Mouse (Mus musculus): ENCODE results near the gene Erc1. TPM values are rescaled to one million over a fixed set of nuclear protein-coding genes. Genes with fewer than 3 reads are reported as not detected.

The Erc1 gene
- polyA plus RNA-seq, 1 experiment from 2014 or later: 23.7 TPM

GRCm38 (mm10) chr6:119630622-119631021, 217.3 kb downstream of the Erc1 start:
- H3K27me3 ChIP-seq (ENCODE audit: control insufficient read depth, insufficient read depth, low read length): no peaks in the 10 kb centered on the region
- H3K4me3 ChIP-seq (ENCODE audit: low read depth, low read length): no peak overlapping the region
- no peak overlapping the region for H3K9ac ChIP-seq (ENCODE audit: low read length)
- DNase-seq (ENCODE audit: low spot score, missing footprints): peak; percentile 62
- H3K4me2 ChIP-seq: no peak overlapping the region
- H3K9me3 ChIP-seq (ENCODE audit: control insufficient read depth, low read length): no peaks in the 10 kb centered on the region
- WGBS: 81% methylated on average over 3 of the region's 3 CpGs
- no peak for ATAC-seq (ENCODE audit: low FRiP score)
- no peaks in the 10 kb centered on the region for H3K4me1 ChIP-seq (ENCODE audit: control insufficient read depth, insufficient read depth, low read length)
- no peak overlapping the region for H3K27ac ChIP-seq (ENCODE audit: low read depth, low read length)
- no peaks in the 10 kb centered on the region for H3K36me3 ChIP-seq (ENCODE audit: control insufficient read depth, insufficient read depth, low read length)

GRCm38 (mm10) chr6:119601379-119601778, 246.6 kb downstream of the Erc1 start:
- Histone ChIP-seq H3K36me3 (ENCODE audit: control insufficient read depth, insufficient read depth, low read length) (no peaks in the 10 kb centered on the region), H3K27me3 (ENCODE audit: control insufficient read depth, insufficient read depth, low read length) (no peaks in the 10 kb centered on the region), H3K27ac (ENCODE audit: low read depth, low read length) (no peak overlapping the region), H3K9ac (ENCODE audit: low read length) (no peak overlapping the region), H3K9me3 (ENCODE audit: control insufficient read depth, low read length) (no peaks in the 10 kb centered on the region), H3K4me3 (ENCODE audit: low read depth, low read length) (no peak overlapping the region), H3K4me2 (no peak overlapping the region), H3K4me1 (ENCODE audit: control insufficient read depth, insufficient read depth, low read length) (peaks cover 2% of the 10 kb centered on the region; the same call in 1 of the 2 replicates)
- no peak for DNase-seq (ENCODE audit: low spot score, missing footprints)
- 90% methylated on average over 2 of the region's 2 CpGs for WGBS
- ATAC-seq (ENCODE audit: low FRiP score): no peak

GRCm38 (mm10) chr6:119595440-119595839, 252.5 kb downstream of the Erc1 start:
- 95% methylated on average over 4 of the region's 4 CpGs for WGBS
- no peaks in the 10 kb centered on the region for H3K27me3 ChIP-seq (ENCODE audit: control insufficient read depth, insufficient read depth, low read length)
- no peak overlapping the region for H3K27ac ChIP-seq (ENCODE audit: low read depth, low read length)
- no peak overlapping the region for H3K4me3 ChIP-seq (ENCODE audit: low read depth, low read length)
- ATAC-seq (ENCODE audit: low FRiP score) (no peak), DNase-seq (ENCODE audit: low spot score, missing footprints) (no peak)
- H3K9me3 ChIP-seq (ENCODE audit: control insufficient read depth, low read length): no peaks in the 10 kb centered on the region
- H3K9ac ChIP-seq (ENCODE audit: low read length): no peak overlapping the region
- H3K36me3 ChIP-seq (ENCODE audit: control insufficient read depth, insufficient read depth, low read length): no peaks in the 10 kb centered on the region
- no peak overlapping the region for H3K4me2 ChIP-seq
- H3K4me1 ChIP-seq (ENCODE audit: control insufficient read depth, insufficient read depth, low read length): peaks cover 2% of the 10 kb centered on the region; the same call in 1 of the 2 replicates

GRCm38 (mm10) chr6:119590872-119591271, 257.1 kb downstream of the Erc1 start:
- Histone ChIP-seq H3K4me2 (no peak overlapping the region), H3K27me3 (ENCODE audit: control insufficient read depth, insufficient read depth, low read length) (no peaks in the 10 kb centered on the region), H3K27ac (ENCODE audit: low read depth, low read length) (no peak overlapping the region), H3K36me3 (ENCODE audit: control insufficient read depth, insufficient read depth, low read length) (no peaks in the 10 kb centered on the region), H3K9me3 (ENCODE audit: control insufficient read depth, low read length) (no peaks in the 10 kb centered on the region), H3K4me3 (ENCODE audit: low read depth, low read length) (no peak overlapping the region), H3K4me1 (ENCODE audit: control insufficient read depth, insufficient read depth, low read length) (peaks cover 6% of the 10 kb centered on the region), H3K9ac (ENCODE audit: low read length) (no peak overlapping the region)
- WGBS: 61% methylated on average over 2 of the region's 2 CpGs
- ATAC-seq (ENCODE audit: low FRiP score) (no peak), DNase-seq (ENCODE audit: low spot score, missing footprints) (no peak)

- Histone ChIP-seq H3K9me3 (ENCODE audit: control insufficient read depth, low read length) (no peaks in the 10 kb centered on the region), H3K27ac (ENCODE audit: low read depth, low read length) (no peak overlapping the region), H3K4me2 (no peak overlapping the region), H3K36me3 (ENCODE audit: control insufficient read depth, insufficient read depth, low read length) (no peaks in the 10 kb centered on the region), H3K27me3 (ENCODE audit: control insufficient read depth, insufficient read depth, low read length) (no peaks in the 10 kb centered on the region), H3K9ac (ENCODE audit: low read length) (no peak overlapping the region), H3K4me3 (ENCODE audit: low read depth, low read length) (no peak overlapping the region), H3K4me1 (ENCODE audit: control insufficient read depth, insufficient read depth, low read length) (peaks cover 17% of the 10 kb centered on the region)
- WGBS: 89% methylated on average over 2 of the region's 2 CpGs
- ATAC-seq (ENCODE audit: low FRiP score) (no peak), DNase-seq (ENCODE audit: low spot score, missing footprints) (no peak)
These were observed 260.1 kb downstream of the Erc1 start for GRCm38 (mm10) chr6:119587897-119588296.

GRCm38 (mm10) chr6:119587454-119587853, 260.5 kb downstream of the Erc1 start:
- no peak overlapping the region for H3K27ac ChIP-seq (ENCODE audit: low read depth, low read length)
- ATAC-seq (ENCODE audit: low FRiP score): no peak
- no peak overlapping the region for H3K4me2 ChIP-seq
- H3K9me3 ChIP-seq (ENCODE audit: control insufficient read depth, low read length): no peaks in the 10 kb centered on the region
- peaks cover 17% of the 10 kb centered on the region for H3K4me1 ChIP-seq (ENCODE audit: control insufficient read depth, insufficient read depth, low read length)
- no peak overlapping the region for H3K4me3 ChIP-seq (ENCODE audit: low read depth, low read length)
- no peaks in the 10 kb centered on the region for H3K36me3 ChIP-seq (ENCODE audit: control insufficient read depth, insufficient read depth, low read length)
- H3K27me3 ChIP-seq (ENCODE audit: control insufficient read depth, insufficient read depth, low read length): no peaks in the 10 kb centered on the region
- no peak for DNase-seq (ENCODE audit: low spot score, missing footprints)
- no peak overlapping the region for H3K9ac ChIP-seq (ENCODE audit: low read length)

GRCm38 (mm10) chr6:119585652-119586375, 262.2 kb downstream of the Erc1 start:
- peak; percentile 81 for ATAC-seq (ENCODE audit: low FRiP score)
- Histone ChIP-seq H3K9ac (ENCODE audit: low read length) (peak overlapping the region; percentile 38; the same call in 1 of the 2 replicates), H3K4me2 (no peak overlapping the region), H3K4me3 (ENCODE audit: low read depth, low read length) (no peak overlapping the region), H3K9me3 (ENCODE audit: control insufficient read depth, low read length) (no peaks in the 10 kb centered on the region), H3K36me3 (ENCODE audit: control insufficient read depth, insufficient read depth, low read length) (no peaks in the 10 kb centered on the region), H3K4me1 (ENCODE audit: control insufficient read depth, insufficient read depth, low read length) (peaks cover 17% of the 10 kb centered on the region), H3K27me3 (ENCODE audit: control insufficient read depth, insufficient read depth, low read length) (no peaks in the 10 kb centered on the region), H3K27ac (ENCODE audit: low read depth, low read length) (peak overlapping the region; percentile 40; the same call in 1 of the 2 replicates)
- WGBS: 64% methylated on average over 5 of the region's 5 CpGs
- peak; percentile 95 for DNase-seq (ENCODE audit: low spot score, missing footprints)

- Histone ChIP-seq H3K9ac (ENCODE audit: low read length) (no peak overlapping the region), H3K27ac (ENCODE audit: low read depth, low read length) (no peak overlapping the region), H3K36me3 (ENCODE audit: control insufficient read depth, insufficient read depth, low read length) (no peaks in the 10 kb centered on the region), H3K4me1 (ENCODE audit: control insufficient read depth, insufficient read depth, low read length) (peaks cover 17% of the 10 kb centered on the region), H3K9me3 (ENCODE audit: control insufficient read depth, low read length) (no peaks in the 10 kb centered on the region), H3K4me2 (no peak overlapping the region), H3K4me3 (ENCODE audit: low read depth, low read length) (no peak overlapping the region), H3K27me3 (ENCODE audit: control insufficient read depth, insufficient read depth, low read length) (no peaks in the 10 kb centered on the region)
- WGBS: 77% methylated on average over 1 of the region's 1 CpGs
- no peak for DNase-seq (ENCODE audit: low spot score, missing footprints)
- no peak for ATAC-seq (ENCODE audit: low FRiP score)
These were observed 263.9 kb downstream of the Erc1 start for GRCm38 (mm10) chr6:119584061-119584460.

- no peak overlapping the region for H3K4me2 ChIP-seq
- 95% methylated on average over 5 of the region's 5 CpGs for WGBS
- ATAC-seq (ENCODE audit: low FRiP score): no peak
- H3K36me3 ChIP-seq (ENCODE audit: control insufficient read depth, insufficient read depth, low read length): no peaks in the 10 kb centered on the region
- H3K27me3 ChIP-seq (ENCODE audit: control insufficient read depth, insufficient read depth, low read length): no peaks in the 10 kb centered on the region
- H3K9me3 ChIP-seq (ENCODE audit: control insufficient read depth, low read length): no peaks in the 10 kb centered on the region
- H3K9ac ChIP-seq (ENCODE audit: low read length): no peak overlapping the region
- no peak overlapping the region for H3K4me3 ChIP-seq (ENCODE audit: low read depth, low read length)
- no peak overlapping the region for H3K27ac ChIP-seq (ENCODE audit: low read depth, low read length)
- DNase-seq (ENCODE audit: low spot score, missing footprints): no peak
- H3K4me1 ChIP-seq (ENCODE audit: control insufficient read depth, insufficient read depth, low read length): peaks cover 17% of the 10 kb centered on the region
These were observed 264.8 kb downstream of the Erc1 start for GRCm38 (mm10) chr6:119583165-119583564.

All from midbrain, embryonic 11.5 days (tissue).